Mouse (Mus musculus): ENCODE measurements around the gene Pfas.
"Not testable (repeated sequence)": the region's sequence is repeated elsewhere in the genome, so short reads cannot be mapped to it uniquely, and the experiment has no call there.

Gene Pfas

DNA sequence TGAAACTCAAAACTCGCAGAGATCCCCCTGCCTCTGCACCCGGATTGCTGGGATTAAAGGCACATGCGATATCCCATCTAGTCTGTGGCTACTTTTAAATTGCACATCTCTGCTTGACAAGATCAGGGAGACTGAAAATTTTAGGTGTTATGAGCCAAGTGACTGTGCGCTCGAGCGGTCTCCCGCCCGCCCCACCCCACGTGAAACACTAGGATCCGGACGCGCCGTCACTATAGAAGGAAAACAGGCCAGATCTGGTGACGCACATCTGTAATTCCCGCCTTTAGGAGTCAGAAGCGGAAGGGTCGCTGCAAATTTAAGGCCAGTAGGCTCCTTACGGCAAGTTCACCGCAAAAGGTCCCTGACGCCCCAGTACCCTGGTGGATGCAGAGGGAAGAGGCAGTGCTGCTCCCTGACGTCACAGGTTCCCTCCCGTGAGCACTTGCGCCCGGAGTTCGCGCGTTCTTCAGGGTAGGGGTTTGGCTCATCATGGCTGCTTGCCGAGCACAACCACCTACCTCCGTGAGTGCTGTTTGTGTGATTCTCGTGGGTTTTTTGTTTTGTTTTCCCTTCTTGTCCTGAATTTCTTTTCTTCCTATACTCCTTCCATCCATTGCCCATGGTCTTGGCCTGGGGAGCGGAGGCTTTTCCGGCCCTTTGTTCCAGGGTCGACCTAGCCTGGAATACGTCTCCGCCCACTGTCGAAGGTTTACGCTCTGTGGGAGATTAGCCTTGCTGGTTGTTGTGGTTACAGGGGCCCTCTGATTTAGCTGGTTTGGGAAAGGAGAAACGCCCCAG is 7.6 kb upstream of the Pfas start, which contains the start of gene Ctc1:
Gene Ctc1 (plus strand): TSS at position 268 of the 798 bp plus-strand sequence.
- DNase-seq (ENCODE audit: low spot score): peak; percentile 94

- peak; percentile 87 for DNase-seq (ENCODE audit: low spot score)
Measured at GRCm38 (mm10) chr11:69012071-69012601, 3.9 kb upstream of the Pfas start.

DNA sequence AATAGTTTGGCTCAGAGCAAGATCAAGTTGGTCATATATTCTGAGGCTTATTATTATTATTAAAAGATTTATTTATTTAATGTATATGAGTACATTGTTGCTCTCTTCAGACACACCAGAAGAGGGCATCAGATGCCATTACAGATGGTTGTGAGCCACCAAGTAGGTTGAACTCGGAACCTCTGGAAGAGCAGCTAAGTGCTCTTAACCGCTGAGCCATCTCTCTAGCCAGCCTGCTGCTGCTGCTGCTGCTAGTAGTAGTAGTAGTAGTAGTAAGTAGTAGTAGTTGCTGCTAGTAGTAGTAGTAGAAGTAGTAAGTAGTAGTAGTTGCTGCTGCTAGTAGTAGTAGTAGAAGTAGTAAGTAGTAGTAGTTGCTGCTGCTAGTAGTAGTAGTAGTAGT is 3.2 kb upstream of the Pfas start:
- DNase-seq (ENCODE audit: low spot score): not testable (repeated sequence)

GRCm38 (mm10) chr11:69010400-69011323 is 2.4 kb upstream of the Pfas start:
- no peak for DNase-seq (ENCODE audit: low spot score)

DNA sequence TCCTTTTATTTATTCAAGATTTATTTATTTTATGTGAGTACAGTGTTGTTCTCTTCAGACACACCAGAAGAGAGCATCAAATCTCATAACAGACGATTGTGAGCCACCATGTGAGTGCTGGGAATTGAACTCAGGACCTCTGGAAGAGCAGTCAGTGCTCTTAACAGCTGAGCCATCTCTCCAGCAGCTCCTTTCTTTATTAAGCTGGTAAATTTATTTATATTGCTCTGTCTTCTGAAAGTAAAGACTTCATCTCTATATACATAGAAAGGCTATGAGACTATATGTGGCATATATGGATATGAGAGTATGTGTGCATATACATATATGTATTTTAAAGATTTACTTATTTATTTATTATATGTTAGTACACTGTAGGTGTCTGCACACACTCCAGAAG is 1.2 kb upstream of the Pfas start:
- DNase-seq (ENCODE audit: low spot score): no peak

- DNase-seq (ENCODE audit: low spot score): not testable (repeated sequence)
Measured at GRCm38 (mm10) chr11:69006575-69006974, 1.7 kb downstream of the Pfas start.

- DNase-seq (ENCODE audit: low spot score): no peak
Measured at GRCm38 (mm10) chr11:69005193-69005592, 3.1 kb downstream of the Pfas start.

DNA sequence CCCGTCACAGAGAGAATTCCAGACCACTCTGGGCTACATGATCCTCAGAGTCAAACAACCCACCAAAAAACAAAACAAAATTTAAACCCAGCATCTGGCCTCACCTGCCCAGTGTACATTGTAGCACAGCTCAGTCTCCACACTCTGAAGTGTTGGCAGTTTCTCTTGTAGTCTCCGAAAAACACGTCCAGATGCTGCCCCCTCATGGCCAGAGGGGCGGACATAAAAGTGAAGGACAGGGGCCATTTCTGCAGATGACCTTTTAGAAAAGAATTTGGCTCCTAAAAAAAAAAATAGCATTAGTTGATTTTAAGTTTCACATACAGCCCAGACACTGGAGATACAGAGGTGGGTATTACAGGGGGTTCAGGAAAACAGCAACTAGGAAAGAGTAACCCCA is 4.7 kb downstream of the Pfas start:
- no peak for DNase-seq (ENCODE audit: low spot score)

- DNase-seq (ENCODE audit: low spot score): not testable (repeated sequence)
Measured at GRCm38 (mm10) chr11:69002782-69003181, 5.5 kb downstream of the Pfas start.

DNA sequence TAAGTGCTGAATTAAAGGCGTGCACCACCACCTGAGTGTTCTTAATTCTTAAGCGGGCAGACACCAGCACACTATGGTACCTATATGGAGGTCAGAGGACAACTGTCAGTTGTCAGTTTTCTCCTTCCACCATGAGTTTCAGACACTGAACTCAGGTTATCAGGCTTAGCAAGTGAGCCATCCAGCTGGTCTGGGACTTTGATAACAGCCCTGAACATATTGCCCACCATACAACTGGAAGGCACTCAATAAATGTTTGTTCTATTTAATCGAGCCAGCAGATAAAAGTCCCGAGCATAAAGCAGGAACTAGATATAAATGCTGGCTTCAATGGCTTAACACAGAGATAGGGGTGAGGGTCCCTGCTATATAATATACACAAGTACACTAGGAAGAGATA is 11.2 kb downstream of the Pfas start:
- no peak for DNase-seq (ENCODE audit: low spot score)

- DNase-seq (ENCODE audit: low spot score): no peak
Measured at GRCm38 (mm10) chr11:68994377-68994776, 13.9 kb downstream of the Pfas start.

DNA sequence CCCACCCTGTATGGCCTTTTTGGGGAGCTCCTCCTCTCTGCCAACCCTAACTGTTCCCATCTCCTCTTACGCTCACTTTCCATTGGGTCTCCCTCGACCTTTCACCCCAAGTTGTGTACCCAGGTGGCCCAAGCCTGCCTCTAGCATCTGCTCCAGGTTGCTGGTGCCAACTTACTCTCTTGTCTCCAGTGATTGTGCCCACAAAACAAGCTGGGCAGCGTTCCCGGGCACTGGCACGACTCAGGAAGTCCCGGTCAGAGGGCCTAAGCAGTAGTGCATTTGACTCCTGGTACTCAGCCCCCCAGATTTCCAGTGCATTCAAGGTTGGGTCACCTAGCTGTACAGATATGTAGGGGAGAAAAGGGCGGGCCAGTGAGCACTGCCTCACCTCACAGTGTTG is 15.1 kb downstream of the Pfas start:
- no peak for DNase-seq (ENCODE audit: low spot score)

- no peak for DNase-seq (ENCODE audit: low spot score)
Measured at GRCm38 (mm10) chr11:68988341-68988740, 19.9 kb downstream of the Pfas start.

- DNase-seq (ENCODE audit: low spot score): no peak
Measured at GRCm38 (mm10) chr11:68987365-68987882, 20.8 kb downstream of the Pfas start.

GRCm38 (mm10) chr11:68982639-68983369 is 25.5 kb downstream of the Pfas start:
- DNase-seq (ENCODE audit: low spot score): peak; percentile 62

GRCm38 (mm10) chr11:68980919-68981318 is 27.3 kb downstream of the Pfas start:
- DNase-seq (ENCODE audit: low spot score): no peak

GRCm38 (mm10) chr11:68979320-68979733 is 28.9 kb downstream of the Pfas start:
- no peak for DNase-seq (ENCODE audit: low spot score)

- no peak for DNase-seq (ENCODE audit: low spot score)
Measured at GRCm38 (mm10) chr11:68975601-68976000, 32.7 kb downstream of the Pfas start.

- DNase-seq (ENCODE audit: low spot score): no peak
Measured at GRCm38 (mm10) chr11:68975085-68975484, 33.2 kb downstream of the Pfas start, which contains the start of gene Rangrf. TSS of gene Rangrf (minus strand) at chr11:68975185.

DNA sequence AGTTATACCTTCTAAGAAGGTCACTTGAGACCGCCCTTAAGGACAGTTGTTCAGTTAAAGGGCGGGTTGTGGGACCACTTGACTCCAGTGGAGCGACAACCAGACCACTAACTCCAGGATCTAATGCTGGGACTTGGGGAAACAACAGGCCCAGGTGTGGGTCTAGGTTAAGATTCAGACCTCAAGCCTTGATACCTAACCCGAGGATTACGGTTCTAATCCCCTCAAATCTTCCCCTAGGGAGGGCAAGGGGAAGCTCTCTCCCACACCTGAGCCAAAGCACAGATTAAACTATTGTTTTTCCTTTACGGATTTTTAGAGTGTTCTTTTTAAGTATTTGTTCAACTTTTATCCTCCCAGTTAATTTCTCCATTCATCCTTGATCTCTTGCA is 34.2 kb downstream of the Pfas start:
- DNase-seq (ENCODE audit: low spot score): no peak

DNA sequence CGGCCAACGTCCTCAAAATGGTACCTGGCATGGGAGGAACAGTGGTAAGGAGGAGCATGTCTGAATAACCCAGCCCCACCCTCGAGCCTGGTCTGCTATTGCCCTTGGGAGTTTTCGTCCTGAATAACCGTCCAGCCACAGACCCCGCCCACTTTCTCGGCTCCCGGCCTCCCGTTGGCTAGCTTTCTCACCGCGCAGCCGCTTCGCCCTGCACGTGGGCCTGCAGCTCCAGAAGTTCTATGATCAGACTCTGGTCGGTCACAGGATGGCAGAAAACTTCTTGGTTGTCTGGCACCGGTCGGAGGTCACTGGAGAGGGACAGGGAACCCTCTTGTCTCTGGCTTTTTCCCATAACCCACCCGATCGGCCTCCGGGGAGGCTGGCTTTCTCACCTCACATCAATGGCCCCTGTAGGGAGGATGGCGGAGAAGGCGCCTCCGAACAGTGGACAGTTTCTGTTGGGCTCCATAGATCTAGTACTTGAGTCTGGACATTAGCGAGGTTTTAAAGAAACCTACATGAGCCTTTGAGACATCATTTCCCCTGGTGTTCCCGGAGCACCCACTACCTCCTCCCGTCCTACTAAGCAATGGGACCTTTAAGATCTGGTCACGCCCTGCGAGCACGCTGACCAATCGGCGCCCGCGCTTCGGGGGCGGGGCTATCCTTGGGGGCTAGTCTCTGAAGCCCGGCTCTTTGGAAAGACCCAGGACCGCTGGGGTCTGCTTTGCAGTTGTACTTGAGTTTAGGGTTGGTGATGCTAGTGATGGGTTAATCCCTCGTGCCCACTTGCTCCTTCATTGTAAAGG is 34.8 kb downstream of the Pfas start:
- DNase-seq (ENCODE audit: low spot score): peak; percentile 66

Measured in T-cell, adult 2 months (primary cell).